Mouse (Mus musculus) ES-E14 (cell line): ENCODE data around the gene Nxn. TPM values are rescaled to one million over a fixed set of nuclear protein-coding genes. Genes with fewer than 3 reads are reported as not detected.
A peak's percentile ranks its signal among the peaks of the same experiment; 100 is the strongest.

ENCODE experiments used
- DNase-seq: peaks from one replicate; pipeline ENCODE4 v3.0.0-alpha.2; 2013; ENCODE audit warnings: low read depth, low spot score
- H3K27ac ChIP-seq: 2 replicates; pipeline ENCODE4 v1.5.1; 2012; ENCODE audit warnings: low read depth, mild to moderate bottlenecking, low read length, moderate library complexity, mixed read lengths; ENCODE audit not compliant: poor library complexity, insufficient read depth, severe bottlenecking
- H3K36me3 ChIP-seq: 2 replicates; pipeline ENCODE4 v1.6.1; 2012; ENCODE audit warnings: mild to moderate bottlenecking, low read length, moderate library complexity, mixed read lengths; ENCODE audit not compliant: control insufficient read depth, poor library complexity, insufficient read depth, severe bottlenecking
- H3K4me1 ChIP-seq, 2 experiments: fragments of 150-350 bp in 1 of 2; sonication (generic) in 1 of 2; 2 replicates each; pipeline ENCODE4 v1.6.1; 2012; ENCODE audit warnings: low read length in 2 of 2, mild to moderate bottlenecking in 1 of 2, mixed read lengths in 1 of 2; ENCODE audit not compliant: control insufficient read depth in 2 of 2, insufficient read depth in 2 of 2, poor library complexity in 1 of 2
- H3K4me3 ChIP-seq, 2 experiments: fragments of 150-350 bp in 1 of 2; sonication (generic) in 1 of 2; 2 replicates each; pipeline ENCODE4 v1.5.1; 2012; ENCODE audit warnings: low read length in 2 of 2, low read depth in 1 of 2, mild to moderate bottlenecking in 1 of 2, mixed read lengths in 1 of 2; ENCODE audit not compliant: insufficient read depth in 1 of 2, poor library complexity in 1 of 2, severe bottlenecking in 1 of 2
- H3K9ac ChIP-seq: 2 replicates; pipeline ENCODE4 v1.6.1; 2012; ENCODE audit warnings: low read depth, mild to moderate bottlenecking, low read length, mixed read lengths; ENCODE audit not compliant: poor library complexity, insufficient read depth, severe bottlenecking
- H3K9me3 ChIP-seq: fragments of 150-350 bp; sonication (generic); 2 replicates; pipeline ENCODE4 v1.6.1; 2012; ENCODE audit warnings: low read depth, mild to moderate bottlenecking, low read length; ENCODE audit not compliant: control insufficient read depth, insufficient read depth
- CHD2 ChIP-seq: IDR thresholded peaks from 2 replicates; pipeline ENCODE4 v1.6.1; 2014; ENCODE audit warnings: mild to moderate bottlenecking, low read depth, low read length, inconsistent platforms
- HCFC1 ChIP-seq: IDR thresholded peaks from 2 replicates; pipeline ENCODE4 v1.6.1; 2012; ENCODE audit warnings: low read length, inconsistent platforms, borderline replicate concordance; ENCODE audit not compliant: insufficient read depth
- MAFK ChIP-seq: IDR thresholded peaks from 2 replicates; pipeline ENCODE4 v1.6.1; 2014; ENCODE audit warnings: mild to moderate bottlenecking, low read depth, low read length, inconsistent platforms; ENCODE audit not compliant: insufficient read depth
- ZC3H11A ChIP-seq: IDR thresholded peaks from 2 replicates; pipeline ENCODE4 v1.6.1; 2012; ENCODE audit warnings: low read depth, mild to moderate bottlenecking, inconsistent platforms, low read length, borderline replicate concordance
- ZNF384 ChIP-seq: IDR thresholded peaks from 2 replicates; pipeline ENCODE4 v1.6.1; 2012; ENCODE audit warnings: low read depth, low read length, inconsistent platforms
- in situ Hi-C, 2 experiments: fragments of 600-800 bp; cut with MboI; formaldehyde crosslinking; loops; one replicate each; pipeline ENCODE4 v1.15.1; 2025; ENCODE audit warnings: low sequenced_read_pairs in 2 of 2, inconsistent platforms in 1 of 2; ENCODE audit not compliant: unreplicated experiment in 2 of 2
- total RNA-seq: library from RNA; depleted of rRNA; stranded (reverse); fragments of 300-350 nt; gene quantifications from 2 replicates; pipeline ENCODE4 v1.2.3, GENCODE M21; 2012

Nxn gene
- total RNA-seq, 1 experiment: 48.0 TPM

- TF ChIP-seq HCFC1 (no peak), ZNF384 (no peak), ZC3H11A (no peak), CHD2 (no peak), MAFK (no peak)
- in situ Hi-C loops: no loop called here
- Histone ChIP-seq H3K9me3 (no peaks in the 10 kb centered on the region), H3K27ac (peak overlapping the region; percentile 24; the same call in 1 of the 2 replicates), H3K9ac (no peak overlapping the region), H3K4me1 (no peaks in the 10 kb centered on the region), H3K36me3 (peaks cover 5% of the 10 kb centered on the region; the same call in 1 of the 2 replicates), H3K4me3 (no peak overlapping the region)
- no peak for DNase-seq
Observed at GRCm38 (mm10) chr11:76225051-76225450, 173.9 kb downstream of the Nxn start.

DNA sequence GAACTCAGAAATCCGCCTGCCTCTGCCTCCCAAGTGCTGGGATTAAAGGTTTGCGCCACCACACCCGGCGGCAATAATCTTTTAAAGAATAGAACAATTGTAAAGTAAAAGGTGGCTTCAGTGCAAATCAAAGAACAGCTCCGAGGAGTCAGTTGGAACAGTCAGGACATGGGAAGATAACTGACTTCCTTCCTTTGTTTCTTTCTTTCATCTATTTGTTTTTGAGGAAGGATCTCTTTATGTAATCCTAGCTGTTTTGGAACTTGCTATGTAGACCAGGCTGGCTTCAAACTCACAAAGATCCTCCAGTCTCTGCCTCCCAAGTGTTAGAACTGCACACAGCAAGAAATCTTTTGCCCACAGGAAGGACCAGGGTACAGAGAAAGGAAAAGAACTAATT, 174.3 kb downstream of the Nxn start:
- no peak for TF ChIP-seq ZNF384
- no peak for TF ChIP-seq HCFC1
- TF ChIP-seq CHD2: no peak
- no peak for TF ChIP-seq ZC3H11A
- no peak for TF ChIP-seq MAFK
- H3K27ac ChIP-seq: peak overlapping the region; percentile 24; the same call in 1 of the 2 replicates
- no peaks in the 10 kb centered on the region for H3K9me3 ChIP-seq
- H3K4me3 ChIP-seq: no peak overlapping the region
- in situ Hi-C loops: no loop called here
- DNase-seq: no peak
- H3K36me3 ChIP-seq: peaks cover 5% of the 10 kb centered on the region; the same call in 1 of the 2 replicates
- no peaks in the 10 kb centered on the region for H3K4me1 ChIP-seq
- no peak overlapping the region for H3K9ac ChIP-seq

DNA sequence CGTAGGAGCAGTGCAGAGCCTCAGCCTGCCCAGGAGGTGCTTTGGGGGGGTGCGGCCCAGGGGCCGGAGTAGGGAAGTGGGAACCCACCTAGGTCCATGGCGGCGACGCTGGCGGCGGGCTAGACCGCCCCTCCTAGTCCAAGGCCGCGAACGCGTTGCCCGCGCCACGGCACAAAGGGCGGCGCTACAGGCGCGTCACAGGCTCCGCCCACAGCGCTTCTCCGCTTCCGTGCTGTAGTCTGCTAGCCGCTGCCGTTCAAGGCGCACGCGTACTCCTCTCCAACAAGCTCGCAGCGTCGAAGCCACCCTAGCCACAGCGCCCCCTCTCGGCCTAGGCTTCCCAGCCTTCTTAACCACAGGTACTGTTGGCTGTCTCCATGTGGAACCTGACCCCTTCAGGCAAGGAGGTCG, 181.5 kb downstream of the Nxn start, which contains the start of the genes Dbil5 and Gemin4:
Dbil5 (plus strand) TSS at position 219 of the 411 bp plus-strand sequence.
Gemin4 (minus strand) TSS at position 275 of the 411 bp plus-strand sequence.
- in situ Hi-C loops: no loop called here
- Histone ChIP-seq H3K4me1 (peaks cover 0 to 6% of the 10 kb centered on the region in 2 experiments; a peak in 1 of 4 replicates), H3K36me3 (peaks cover 26% of the 10 kb centered on the region), H3K27ac (peak within 1 kb of the TSS; percentile 88), H3K9ac (peak within 1 kb of the TSS; percentile 98), H3K4me3 (peak within 1 kb of the TSS; percentile 75 to 94), H3K9me3 (no peaks in the 10 kb centered on the region)
- DNase-seq: peak; percentile 99
- TF ChIP-seq ZNF384 (no peak), HCFC1 (peak; percentile 62; the same call in 1 of the 2 replicates), CHD2 (no peak), MAFK (no peak)

DNA sequence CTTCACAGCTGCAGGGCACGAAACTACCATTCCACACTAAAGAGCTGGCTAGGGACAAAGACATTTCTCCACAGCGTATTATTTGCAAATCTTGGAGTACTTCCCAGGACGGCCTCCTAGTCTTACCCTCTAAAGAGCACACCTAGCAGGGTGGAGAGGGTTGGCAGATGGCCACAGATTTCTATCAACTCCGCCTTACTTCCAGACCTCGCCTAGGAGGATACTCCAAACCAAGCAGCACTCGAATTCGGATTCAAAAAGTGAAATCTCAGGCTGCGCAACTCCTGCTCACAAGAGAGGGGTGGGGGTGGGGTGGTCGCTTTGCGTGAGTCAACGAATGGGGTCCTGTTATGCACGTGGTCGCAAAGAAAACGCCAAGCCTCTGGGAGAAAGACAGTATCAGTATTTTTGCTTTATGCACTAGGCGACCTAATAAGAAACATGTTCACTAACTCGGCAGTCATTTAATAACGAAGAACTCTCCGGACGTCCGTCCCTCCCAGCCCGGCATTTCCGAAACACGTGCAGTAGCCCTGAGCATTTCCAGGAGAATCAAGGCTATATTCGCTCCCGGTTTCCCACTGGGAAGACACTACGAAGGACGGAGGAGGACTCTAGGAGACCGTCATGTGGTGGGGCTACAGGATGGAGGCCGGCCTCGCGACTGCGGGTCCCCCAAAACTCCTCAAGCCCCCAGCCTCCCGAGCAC, 182.1 kb downstream of the Nxn start:
- Histone ChIP-seq H3K27ac (peak overlapping the region; percentile 88), H3K36me3 (peaks cover 32% of the 10 kb centered on the region), H3K4me1 (peaks cover 0 to 6% of the 10 kb centered on the region in 2 experiments; a peak in 1 of 4 replicates), H3K4me3 (peak overlapping the region; percentile 75 to 94), H3K9ac (peak overlapping the region; percentile 98), H3K9me3 (no peaks in the 10 kb centered on the region)
- in situ Hi-C loops: no loop called here
- DNase-seq: peak; percentile 20
- TF ChIP-seq MAFK (no peak), ZC3H11A (no peak), HCFC1 (0 out of 2 replicates have a peak, but pooled peaks have one; percentile 24), ZNF384 (no peak), CHD2 (peak; percentile 60; the same call in 1 of the 2 replicates)
